Mouse (Mus musculus): Measurements from ENCODE around the gene Cxcl14. TPM values are rescaled to one million over a fixed set of nuclear protein-coding genes. Genes with fewer than 3 reads are reported as not detected.

Gene Cxcl14
- polyA plus RNA-seq, 1 experiment from 2014 or later: 10.1 TPM

DNA sequence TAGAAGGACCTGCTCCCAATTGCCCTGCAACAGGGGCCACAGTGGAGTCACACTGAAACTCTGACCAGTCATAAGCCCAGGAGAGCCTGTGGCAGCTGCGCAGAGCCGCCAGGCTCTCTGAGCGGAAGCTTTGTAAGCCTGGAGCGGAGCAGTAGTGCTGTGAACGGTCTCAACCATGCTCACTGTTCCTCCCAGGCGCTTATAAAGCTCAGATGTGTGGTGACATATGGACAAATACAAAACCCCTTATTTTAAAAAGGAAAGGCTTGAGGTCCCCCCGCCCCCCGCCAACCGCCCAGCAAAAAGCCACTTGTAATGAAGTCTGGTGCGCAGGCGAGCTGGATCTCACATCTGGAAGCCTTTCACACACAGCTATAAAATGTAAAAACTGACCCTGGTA, 7.1 kb downstream of the Cxcl14 start:
- Histone ChIP-seq H3K4me1 (replicated peaks; ENCODE audit: control insufficient read depth, insufficient read depth) (no peaks in the 10 kb centered on the region), H3K9me3 (ENCODE audit: control insufficient read depth, low read length) (no peaks in the 10 kb centered on the region), H3K9ac (ENCODE audit: low read length) (no peak overlapping the region), H3K4me3 (ENCODE audit: low read depth, low read length) (no peak overlapping the region), H3K27ac (replicated peaks) (no peak overlapping the region), H3K4me2 (replicated peaks; ENCODE audit: low read depth) (no peak overlapping the region), H3K27me3 (ENCODE audit: control insufficient read depth, insufficient read depth, low read length) (no peaks in the 10 kb centered on the region), H3K36me3 (ENCODE audit: control insufficient read depth, insufficient read depth, low read length) (no peaks in the 10 kb centered on the region)
- WGBS: 63% methylated on average over 11 of the region's 11 CpGs
- ATAC-seq (ENCODE audit: low FRiP score, low TSS enrichment): no peak
- TF ChIP-seq CTCF (IDR thresholded peaks at IDR 0.05; ENCODE audit: low read depth) (no peak), EP300 (optimal IDR thresholded peaks at IDR 0.05) (no peak)
- DNase-seq (ENCODE audit: low spot score): no peak

DNA sequence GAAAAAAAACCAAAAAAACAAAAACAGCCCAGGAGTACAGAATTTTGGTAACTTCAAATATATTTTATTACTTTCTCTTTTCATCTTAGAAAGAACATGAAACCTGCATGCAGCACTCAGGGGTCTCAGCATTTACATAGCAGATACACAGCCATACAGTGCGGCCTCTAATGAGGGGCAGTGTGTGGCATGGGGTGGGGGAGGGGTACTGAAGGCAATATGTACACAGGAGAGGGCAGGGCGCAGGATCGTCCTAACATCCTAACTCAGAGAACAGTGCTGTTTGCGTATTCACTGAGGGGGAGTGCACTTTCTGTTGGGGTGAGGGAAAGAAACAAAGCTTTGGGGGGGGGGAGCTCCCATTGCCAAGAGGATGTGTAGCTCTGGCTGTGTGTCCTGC, 7.8 kb downstream of the Cxcl14 start:
- ATAC-seq (ENCODE audit: low FRiP score, low TSS enrichment) (no peak), DNase-seq (ENCODE audit: low spot score) (no peak)
- Histone ChIP-seq H3K9me3 (ENCODE audit: control insufficient read depth, low read length) (no peaks in the 10 kb centered on the region), H3K4me3 (ENCODE audit: low read depth, low read length) (no peak overlapping the region), H3K36me3 (ENCODE audit: control insufficient read depth, insufficient read depth, low read length) (no peaks in the 10 kb centered on the region), H3K27me3 (ENCODE audit: control insufficient read depth, insufficient read depth, low read length) (no peaks in the 10 kb centered on the region), H3K27ac (replicated peaks) (no peak overlapping the region), H3K4me1 (replicated peaks; ENCODE audit: control insufficient read depth, insufficient read depth) (no peaks in the 10 kb centered on the region), H3K9ac (ENCODE audit: low read length) (no peak overlapping the region), H3K4me2 (replicated peaks; ENCODE audit: low read depth) (no peak overlapping the region)
- TF ChIP-seq EP300 (optimal IDR thresholded peaks at IDR 0.05): no peak
- no peak for TF ChIP-seq CTCF (IDR thresholded peaks at IDR 0.05; ENCODE audit: low read depth)
- WGBS: 44% methylated on average over 4 of the region's 4 CpGs

DNA sequence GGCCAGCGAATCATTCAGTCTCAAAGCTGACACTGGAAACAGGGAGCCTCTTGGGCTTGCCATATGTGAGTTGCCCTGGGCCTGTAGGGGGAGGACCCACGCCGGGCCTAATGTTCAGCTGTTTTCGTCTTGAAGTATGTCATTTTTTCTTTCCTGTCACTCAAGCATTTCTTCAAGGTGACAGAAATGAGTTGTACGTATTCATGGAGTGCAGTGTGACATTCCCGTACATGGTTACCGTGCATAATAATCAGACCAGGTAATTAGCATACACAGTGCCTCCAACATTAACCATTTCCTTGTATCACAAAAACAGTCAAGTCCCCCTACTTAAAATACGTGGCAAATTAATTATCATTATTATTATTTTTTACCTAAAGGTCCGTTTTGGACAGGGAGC, 9.3 kb downstream of the Cxcl14 start:
- TF ChIP-seq CTCF (IDR thresholded peaks at IDR 0.05; ENCODE audit: low read depth): no peak
- TF ChIP-seq EP300 (optimal IDR thresholded peaks at IDR 0.05): no peak
- Histone ChIP-seq H3K4me2 (replicated peaks; ENCODE audit: low read depth) (no peak overlapping the region), H3K9ac (ENCODE audit: low read length) (no peak overlapping the region), H3K9me3 (ENCODE audit: control insufficient read depth, low read length) (no peaks in the 10 kb centered on the region), H3K4me3 (ENCODE audit: low read depth, low read length) (no peak overlapping the region), H3K27me3 (ENCODE audit: control insufficient read depth, insufficient read depth, low read length) (no peaks in the 10 kb centered on the region), H3K27ac (replicated peaks) (no peak overlapping the region), H3K4me1 (replicated peaks; ENCODE audit: control insufficient read depth, insufficient read depth) (no peaks in the 10 kb centered on the region), H3K36me3 (ENCODE audit: control insufficient read depth, insufficient read depth, low read length) (no peaks in the 10 kb centered on the region)
- 84% methylated on average over 9 of the region's 9 CpGs for WGBS
- DNase-seq (ENCODE audit: low spot score): no peak
- ATAC-seq (ENCODE audit: low FRiP score, low TSS enrichment): no peak

DNA sequence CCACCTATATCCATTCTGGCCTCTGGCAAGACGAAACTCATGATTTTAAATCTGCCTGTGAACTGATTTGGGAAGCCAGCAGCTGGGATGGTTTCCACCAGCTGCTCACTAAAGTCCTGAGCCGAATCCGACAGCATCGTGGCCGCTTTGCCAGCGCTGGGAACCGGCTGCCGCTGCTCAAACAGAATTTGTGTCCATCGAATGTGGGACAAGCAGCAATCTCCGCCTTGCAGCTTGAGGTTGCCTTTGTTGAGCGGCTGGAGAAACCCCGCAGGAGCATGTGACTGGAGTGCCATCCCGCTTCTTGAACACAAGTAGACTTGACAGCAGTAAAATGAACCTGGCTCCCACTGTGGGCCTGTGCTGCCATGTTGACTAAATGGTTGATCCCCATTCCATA, 13.0 kb downstream of the Cxcl14 start:
- Histone ChIP-seq H3K36me3 (ENCODE audit: control insufficient read depth, insufficient read depth, low read length) (no peaks in the 10 kb centered on the region), H3K27ac (replicated peaks) (no peak overlapping the region), H3K4me3 (ENCODE audit: low read depth, low read length) (no peak overlapping the region), H3K4me1 (replicated peaks; ENCODE audit: control insufficient read depth, insufficient read depth) (no peaks in the 10 kb centered on the region), H3K9ac (ENCODE audit: low read length) (no peak overlapping the region), H3K4me2 (replicated peaks; ENCODE audit: low read depth) (no peak overlapping the region), H3K9me3 (ENCODE audit: control insufficient read depth, low read length) (no peaks in the 10 kb centered on the region), H3K27me3 (ENCODE audit: control insufficient read depth, insufficient read depth, low read length) (no peaks in the 10 kb centered on the region)
- no peak for TF ChIP-seq EP300 (optimal IDR thresholded peaks at IDR 0.05)
- TF ChIP-seq CTCF (IDR thresholded peaks at IDR 0.05; ENCODE audit: low read depth): no peak
- ATAC-seq (ENCODE audit: low FRiP score, low TSS enrichment): no peak
- 89% methylated on average over 13 of the region's 13 CpGs for WGBS
- DNase-seq (ENCODE audit: low spot score): no peak

DNA sequence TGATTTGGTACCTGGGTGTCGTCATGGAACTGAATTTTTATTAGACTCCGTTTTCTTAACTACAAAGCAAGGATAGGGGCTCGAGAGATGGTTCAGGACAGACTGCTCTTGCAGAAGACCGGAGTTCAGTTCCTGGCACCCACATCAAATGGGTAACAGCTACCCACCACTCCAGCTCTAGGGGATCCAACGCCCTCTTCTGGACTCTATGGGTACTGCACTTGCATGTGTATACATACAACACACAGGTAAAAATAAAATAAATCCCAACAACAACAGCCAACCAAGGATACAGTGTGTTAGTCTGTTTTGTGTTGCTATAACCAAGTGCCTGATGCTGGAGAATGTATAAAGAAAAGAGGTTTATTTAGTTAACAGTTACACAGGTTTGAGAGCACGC, 16.0 kb downstream of the Cxcl14 start:
- Histone ChIP-seq H3K4me3 (ENCODE audit: low read depth, low read length) (no peak overlapping the region), H3K27me3 (ENCODE audit: control insufficient read depth, insufficient read depth, low read length) (no peaks in the 10 kb centered on the region), H3K36me3 (ENCODE audit: control insufficient read depth, insufficient read depth, low read length) (no peaks in the 10 kb centered on the region), H3K9me3 (ENCODE audit: control insufficient read depth, low read length) (no peaks in the 10 kb centered on the region), H3K27ac (replicated peaks) (no peak overlapping the region), H3K4me2 (replicated peaks; ENCODE audit: low read depth) (no peak overlapping the region), H3K4me1 (replicated peaks; ENCODE audit: control insufficient read depth, insufficient read depth) (no peaks in the 10 kb centered on the region), H3K9ac (ENCODE audit: low read length) (no peak overlapping the region)
- TF ChIP-seq CTCF (IDR thresholded peaks at IDR 0.05; ENCODE audit: low read depth): peak; percentile 45
- TF ChIP-seq EP300 (optimal IDR thresholded peaks at IDR 0.05): no peak
- DNase-seq (ENCODE audit: low spot score) (no peak), ATAC-seq (ENCODE audit: low FRiP score, low TSS enrichment) (no peak)
- 79% methylated on average over 6 of the region's 6 CpGs for WGBS

DNA sequence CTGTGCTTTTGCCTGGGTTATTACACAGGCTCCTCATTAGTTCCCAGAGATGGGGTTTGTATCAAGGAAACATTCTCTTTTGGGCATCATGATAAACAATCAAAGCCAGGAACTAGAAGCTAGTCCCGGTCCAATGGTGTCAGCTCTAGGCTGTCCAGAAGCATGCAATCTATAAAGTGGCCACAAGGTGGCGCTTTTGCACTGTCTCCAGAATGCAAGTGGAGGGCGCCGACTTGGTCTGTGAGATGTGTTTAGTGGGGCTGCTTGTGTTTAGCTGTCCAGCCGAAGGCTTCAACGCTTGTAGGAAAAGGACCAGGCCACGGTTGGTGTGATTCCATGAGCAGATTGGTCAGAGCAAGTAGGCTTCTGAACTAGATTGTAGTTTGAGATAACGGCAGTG, 16.9 kb downstream of the Cxcl14 start:
- Histone ChIP-seq H3K9ac (ENCODE audit: low read length) (no peak overlapping the region), H3K4me3 (ENCODE audit: low read depth, low read length) (no peak overlapping the region), H3K9me3 (ENCODE audit: control insufficient read depth, low read length) (no peaks in the 10 kb centered on the region), H3K36me3 (ENCODE audit: control insufficient read depth, insufficient read depth, low read length) (no peaks in the 10 kb centered on the region), H3K27me3 (ENCODE audit: control insufficient read depth, insufficient read depth, low read length) (no peaks in the 10 kb centered on the region), H3K4me2 (replicated peaks; ENCODE audit: low read depth) (no peak overlapping the region), H3K27ac (replicated peaks) (no peak overlapping the region), H3K4me1 (replicated peaks; ENCODE audit: control insufficient read depth, insufficient read depth) (no peaks in the 10 kb centered on the region)
- 17% methylated on average over 8 of the region's 8 CpGs for WGBS
- DNase-seq (ENCODE audit: low spot score) (peak; percentile 81), ATAC-seq (ENCODE audit: low FRiP score, low TSS enrichment) (peak; percentile 77)
- TF ChIP-seq EP300 (optimal IDR thresholded peaks at IDR 0.05) (no peak), CTCF (IDR thresholded peaks at IDR 0.05; ENCODE audit: low read depth) (peak; percentile 97)
